Mouse (Mus musculus) Patski (cell line): ENCODE data around the gene As3mt. TPM values are rescaled to one million over a fixed set of nuclear protein-coding genes. Genes with fewer than 3 reads are reported as not detected.
A peak's percentile ranks its signal among the peaks of the same experiment; 100 is the strongest.
"Not testable (repeated sequence)": the region's sequence is repeated elsewhere in the genome, so short reads cannot be mapped to it uniquely, and the experiment has no call there.

Experiments used
- ATAC-seq: fragments of 100-300 bp; one replicate; pipeline ENCODE4 v1.8.0; 2021
- CTCF ChIA-PET: fragments of 350-600 bp; sonication (Branson Sonifier 250); formaldehyde crosslinking; loops from one replicate; lab custom pipeline; 2022; ENCODE audit warnings: inconsistent platforms; lab: Charles Lee
- POLR2A ChIA-PET: fragments of 350-600 bp; sonication (Branson Sonifier 250); formaldehyde crosslinking; loops from one replicate; lab custom pipeline; 2022; ENCODE audit warnings: antibody characterized with exemption, inconsistent platforms; lab: Charles Lee
- DNase-seq: peaks from one replicate; pipeline ENCODE4 v3.0.0-alpha.2; 2011; ENCODE audit warnings: low read depth, low spot score
- H3K27me3 ChIP-seq: fragments of 371-371 bp; one replicate; pipeline ENCODE4 v1.5.1; 2021
- CTCF ChIP-seq: fragments of 100-300 bp; IDR thresholded peaks from one replicate; pipeline ENCODE4 v1.5.1; 2021
- in situ Hi-C: fragments of 300-500 bp; cut with MboI; formaldehyde crosslinking; loops from 3 replicates; pipeline ENCODE4 v1.11.1; 2018; ENCODE audit warnings: low pct_unique_long_range_greater_than_20kb, mixed read lengths
- polyA plus RNA-seq: library from polyadenylated mRNA; unstranded; gene quantifications from one replicate; pipeline ENCODE4 v1.2.3, GENCODE M21; 2021

As3mt gene
- polyA plus RNA-seq, 1 experiment from 2014 or later, result 0.13 TPM

DNA sequence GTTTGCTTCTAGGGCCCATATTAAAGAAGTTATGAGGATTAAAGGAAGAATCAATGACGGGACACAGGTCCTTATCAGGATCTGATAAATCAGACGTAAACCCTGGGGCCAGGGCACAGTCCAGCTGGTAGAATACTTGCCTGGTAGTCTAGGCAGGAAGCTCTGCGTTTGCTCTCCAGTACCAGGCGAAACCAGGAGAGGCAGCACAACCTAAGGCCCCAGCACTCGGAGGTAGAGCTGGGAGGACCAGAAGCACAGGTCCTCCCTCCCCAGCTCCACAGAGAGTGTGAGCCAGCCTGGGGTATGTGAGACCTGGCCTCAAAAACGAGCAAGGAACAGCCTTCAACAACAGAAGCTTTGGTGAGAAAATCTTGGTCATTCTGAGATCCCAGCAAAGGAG is 34.3 kb downstream of the As3mt start:
- peaks cover 33% of the 10 kb centered on the region for H3K27me3 ChIP-seq
- ATAC-seq (no peak), DNase-seq (no peak)
- TF ChIP-seq CTCF, result peak; percentile 39
- ChIA-PET CTCF (interaction anchor here (0.7 to 1.3 kb wide), 10 partner anchors 14 to 275 kb away, joined by 3 to 5 read pairs (median 4); partner anchors contain the start of gene Cyp17a1), POLR2A (no interaction called here)
- in situ Hi-C loops, result loop anchor here (5.0 kb wide), 2 partner anchors 74 to 154 kb away; no protein-coding TSS in a partner anchor

- DNase-seq, result no peak
- CTCF ChIA-PET, result interaction anchor here (0.6 to 1.5 kb wide), 4 partner anchors 10 to 156 kb away, joined by 3 to 4 read pairs (median 3); no protein-coding TSS in a partner anchor
- in situ Hi-C loops, result loop anchor here (5.0 kb wide), 2 partner anchors 77 to 157 kb away; no protein-coding TSS in a partner anchor
- H3K27me3 ChIP-seq, result peaks cover 25% of the 10 kb centered on the region
- POLR2A ChIA-PET, result interaction anchor here (0.6 to 0.9 kb wide), 2 partner anchors 127 to 317 kb away, joined by 3 read pairs; no protein-coding TSS in a partner anchor
- no peak for ATAC-seq
- TF ChIP-seq CTCF, result no peak
Measured at GRCm38 (mm10) chr19:46744681-46745080, 37.4 kb downstream of the As3mt start.

DNA sequence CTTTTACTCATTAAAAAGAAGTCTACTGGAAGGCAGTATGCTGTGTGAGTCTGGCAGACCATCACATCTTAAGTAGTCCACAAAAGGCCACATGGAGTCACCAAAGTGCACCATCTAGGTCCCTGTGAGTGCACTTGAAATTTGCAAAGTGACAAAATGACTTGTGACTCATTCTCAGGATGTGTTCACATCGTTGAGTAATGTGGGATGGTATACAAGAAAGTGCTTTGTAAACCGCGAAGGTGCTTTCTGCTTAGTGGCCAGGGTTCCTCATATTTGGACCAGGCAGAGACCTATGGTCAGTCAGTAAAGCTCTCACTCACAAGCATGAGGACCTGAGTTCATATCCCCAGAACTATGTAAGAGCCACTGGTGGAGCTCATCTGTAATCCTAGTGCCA is 40.5 kb downstream of the As3mt start:
- POLR2A ChIA-PET, result interaction anchor here (0.6 kb wide), 2 partner anchors 74 to 289 kb away, joined by 3 to 8 read pairs; no protein-coding TSS in a partner anchor
- peaks cover 28% of the 10 kb centered on the region for H3K27me3 ChIP-seq
- in situ Hi-C loops, result no loop called here
- CTCF ChIA-PET, result no interaction called here
- ATAC-seq (no peak), DNase-seq (no peak)
- TF ChIP-seq CTCF, result no peak

DNA sequence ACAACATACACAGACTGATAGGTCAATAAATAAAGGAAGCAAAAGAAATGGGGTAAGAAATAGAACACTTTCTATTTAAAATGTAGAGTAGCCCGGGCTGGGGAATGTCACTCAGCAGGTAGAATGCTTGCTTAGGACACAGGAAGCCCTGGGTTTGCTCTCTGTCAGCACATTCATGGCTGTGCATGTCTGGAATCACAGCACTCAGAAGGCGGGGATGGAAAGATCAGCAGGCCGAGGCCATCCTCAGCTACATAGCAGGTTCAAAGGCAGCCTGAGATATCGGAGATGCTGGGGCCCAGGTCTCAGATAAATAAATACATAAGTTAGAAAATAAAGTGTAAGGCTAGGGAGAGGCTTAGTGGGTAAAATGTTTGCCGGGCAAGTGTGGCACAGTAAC is 45.0 kb downstream of the As3mt start:
- ATAC-seq, result no peak

DNA sequence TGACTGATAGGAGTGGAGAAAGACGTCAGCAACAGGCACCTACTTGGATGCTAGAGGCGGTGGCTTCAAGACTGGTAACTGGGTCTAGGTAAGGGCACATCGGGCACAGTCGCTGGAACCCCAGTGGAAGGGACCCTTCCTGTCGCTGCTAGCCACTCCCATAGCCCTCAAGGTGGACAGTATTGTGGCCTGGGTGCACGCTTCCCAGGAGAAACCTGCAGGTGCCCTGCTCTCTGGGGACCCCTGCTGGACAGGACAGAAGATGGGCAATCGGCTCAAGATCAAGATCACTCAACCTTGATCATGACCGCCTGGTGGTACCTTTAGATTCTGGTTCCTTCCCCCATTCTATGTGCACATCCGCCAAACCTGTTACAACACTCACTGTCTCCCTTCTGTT is 47.8 kb downstream of the As3mt start:
- in situ Hi-C loops, result no loop called here
- POLR2A ChIA-PET, result no interaction called here
- ATAC-seq, result no peak
- DNase-seq, result no peak
- no peak for TF ChIP-seq CTCF
- CTCF ChIA-PET, result interaction anchor here (0.8 to 1.7 kb wide), 6 partner anchors 10 to 102 kb away, joined by 3 to 4 read pairs (median 3); partner anchors contain the start of gene Cyp17a1
- peaks cover 18% of the 10 kb centered on the region for H3K27me3 ChIP-seq

More for the DNA sequence above, 45.0 kb downstream of the As3mt start:
- ChIA-PET CTCF (interaction anchor here (2.2 kb wide), 1 partner anchor 8 kb away, joined by 9 read pairs; no protein-coding TSS in a partner anchor), POLR2A (no interaction called here)
- no peak for TF ChIP-seq CTCF
- no peak for DNase-seq
- H3K27me3 ChIP-seq, result peaks cover 22% of the 10 kb centered on the region
- in situ Hi-C loops, result no loop called here

DNA sequence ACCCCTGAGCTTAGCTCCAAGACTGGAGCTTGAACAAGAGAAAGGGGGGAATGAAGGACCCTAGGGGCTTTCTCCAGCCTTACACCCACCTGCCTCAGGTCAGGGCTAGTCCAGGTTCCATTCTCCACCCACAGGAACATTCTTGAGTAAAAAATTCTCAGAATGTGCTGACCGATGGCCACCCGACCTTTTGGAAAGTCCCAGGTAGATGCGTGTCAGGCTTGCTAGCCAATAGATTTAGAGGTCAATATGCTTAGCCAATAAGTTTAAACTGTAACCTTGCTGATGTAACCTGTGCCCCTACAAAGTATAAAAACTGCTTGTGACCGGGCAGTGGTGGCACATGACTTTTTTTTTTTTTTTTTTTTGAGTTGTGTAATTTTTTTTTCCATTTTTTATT is 49.0 kb downstream of the As3mt start:
- DNase-seq, result no peak
- ChIA-PET CTCF (interaction anchor here (0.9 to 1.7 kb wide), 4 partner anchors 15 to 91 kb away, joined by 3 to 4 read pairs (median 3); partner anchors contain the start of gene Cyp17a1), POLR2A (no interaction called here)
- ATAC-seq, result no peak
- in situ Hi-C loops, result no loop called here
- TF ChIP-seq CTCF, result no peak
- peaks cover 18% of the 10 kb centered on the region for H3K27me3 ChIP-seq

DNA sequence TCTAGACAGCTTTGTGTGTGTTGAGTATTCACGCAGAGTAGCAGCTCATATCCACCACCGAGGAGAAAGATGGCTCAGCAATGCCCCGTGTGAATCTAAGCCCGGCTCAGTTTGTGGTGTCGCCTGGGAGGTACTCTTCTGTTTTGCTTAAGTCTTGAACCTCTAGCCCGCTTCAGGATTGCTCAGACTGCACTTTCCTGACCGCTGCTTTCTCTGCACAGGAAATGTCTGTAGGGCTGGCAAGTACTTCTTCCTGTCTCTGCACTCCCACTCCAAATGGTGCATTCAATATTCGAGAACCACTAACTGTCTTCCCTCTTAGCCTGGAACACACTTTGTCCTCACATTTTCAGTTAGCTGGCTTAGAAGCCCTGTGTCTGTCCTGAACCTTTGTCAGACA is 51.8 kb downstream of the As3mt start:
- ATAC-seq (no peak), DNase-seq (no peak)
- in situ Hi-C loops, result no loop called here
- CTCF ChIA-PET, result interaction anchor here (1.2 to 4.6 kb wide), 6 partner anchors 17 to 121 kb away, joined by 3 to 42 read pairs (median 15); no protein-coding TSS in a partner anchor
- H3K27me3 ChIP-seq, result peaks cover 11% of the 10 kb centered on the region
- no peak for TF ChIP-seq CTCF
- POLR2A ChIA-PET, result interaction anchor here (0.6 to 2.5 kb wide), 2 partner anchors 110 to 211 kb away, joined by 5 to 7 read pairs; no protein-coding TSS in a partner anchor

DNA sequence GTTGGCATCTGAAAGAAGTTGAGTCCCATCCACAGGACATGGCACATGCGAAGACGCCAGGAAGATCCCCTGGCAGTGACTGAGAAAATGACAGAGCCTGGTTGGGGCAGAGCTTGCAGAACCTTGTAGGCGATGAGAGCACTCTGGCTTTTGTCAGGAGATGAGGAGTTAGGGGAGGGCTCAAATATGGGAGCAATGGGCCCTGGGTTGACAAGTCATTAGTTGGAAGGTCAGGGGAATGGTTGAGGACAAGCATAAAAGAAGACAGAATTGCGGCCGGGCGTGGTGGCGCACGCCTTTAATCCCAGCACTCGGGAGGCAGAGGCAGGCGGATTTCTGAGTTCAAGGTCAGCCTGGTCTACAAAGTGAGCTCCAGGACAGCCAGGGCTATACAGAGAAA is 52.7 kb downstream of the As3mt start:
- ChIA-PET CTCF (interaction anchor here (0.6 to 4.6 kb wide), 20 partner anchors 9 to 238 kb away, joined by 3 to 42 read pairs (median 5); partner anchors contain the start of genes Borcs7 and Cyp17a1), POLR2A (interaction anchor here (2.3 to 2.5 kb wide), 2 partner anchors 44 to 109 kb away, joined by 5 to 7 read pairs; no protein-coding TSS in a partner anchor)
- ATAC-seq, DNase-seq, H3K27me3 ChIP-seq: not testable (repeated sequence)
- in situ Hi-C loops, result loop anchor here (5.0 kb wide), 3 partner anchors 42 to 232 kb away; no protein-coding TSS in a partner anchor

GRCm38 (mm10) chr19:46760375-46761160 is 53.3 kb downstream of the As3mt start:
- CTCF ChIA-PET, result interaction anchor here (0.6 to 4.6 kb wide), 31 partner anchors 9 to 284 kb away, joined by 3 to 42 read pairs (median 4); partner anchors contain the start of genes Borcs7 and Cyp17a1
- H3K27me3 ChIP-seq, result peaks cover 9% of the 10 kb centered on the region
- peak; percentile 60 for ATAC-seq
- POLR2A ChIA-PET, result interaction anchor here (0.7 to 2.5 kb wide), 3 partner anchors 44 to 138 kb away, joined by 3 to 7 read pairs (median 5); no protein-coding TSS in a partner anchor
- DNase-seq, result peak; percentile 59
- no peak for TF ChIP-seq CTCF
- in situ Hi-C loops, result loop anchor here (5.0 kb wide), 3 partner anchors 42 to 232 kb away; no protein-coding TSS in a partner anchor
